Mouse (Mus musculus) liver, embryonic 14.5 days (tissue): ENCODE measurements around the gene Kif26b.

Experiments
- CTCF ChIP-seq: IDR thresholded peaks from 2 replicates; pipeline ENCODE4 v1.5.1; 2016; ENCODE audit warnings: antibody characterized with exemption, low read depth, control low read depth
- EP300 ChIP-seq: IDR thresholded peaks from 2 replicates; pipeline ENCODE4 v1.6.1; 2016; ENCODE audit warnings: antibody characterized with exemption, low read depth

DNA sequence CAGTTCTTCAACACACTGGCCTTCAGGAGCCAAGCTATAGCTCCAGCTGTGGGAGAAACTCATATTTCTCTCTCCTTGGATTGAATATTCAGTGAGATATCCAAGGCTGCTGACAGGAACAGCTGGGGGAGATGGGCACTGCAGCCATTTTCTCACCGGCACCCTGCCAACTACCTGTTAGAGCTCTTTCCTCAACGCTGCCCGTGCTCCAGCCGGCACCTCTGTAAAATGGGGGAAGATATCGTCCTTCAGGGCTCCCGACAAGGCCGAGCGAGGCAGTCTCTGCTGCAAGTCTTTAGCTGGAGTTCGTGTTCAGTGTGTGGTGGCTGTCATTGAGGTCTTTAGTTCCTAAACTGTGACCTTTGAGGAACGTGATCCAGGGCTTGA, 24.0 kb downstream of the Kif26b start:
- TF ChIP-seq CTCF, result no peak
- no peak for TF ChIP-seq EP300
